Mouse (Mus musculus): ENCODE results near the gene Fam129c.

DNA sequence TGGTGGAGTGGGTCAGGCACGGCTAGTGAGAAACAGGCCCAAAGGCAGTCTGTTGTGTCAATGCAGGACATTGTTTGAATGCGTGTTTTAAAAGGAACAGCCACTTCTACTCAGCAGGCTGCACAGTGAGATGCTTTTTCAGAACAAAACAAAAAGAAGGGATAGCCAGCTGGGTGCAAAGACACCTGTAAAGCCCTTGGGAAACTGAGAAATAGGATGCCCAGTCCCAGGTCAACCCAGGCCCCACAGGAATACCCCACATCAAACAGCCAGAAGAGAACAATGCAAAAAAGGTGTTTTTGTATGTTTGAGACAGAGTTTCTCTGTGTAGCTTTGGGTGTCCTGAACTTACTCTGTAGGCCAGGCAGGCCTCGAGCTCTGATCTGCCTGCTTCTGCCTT is 8.7 kb upstream of the Fam129c start:
- TF ChIP-seq POLR2A (IDR thresholded peaks at IDR 0.05; ENCODE audit: borderline replicate concordance, extremely low read depth, insufficient read depth, insufficient read length, poor library complexity, severe bottlenecking): no peak
- no peak for TF ChIP-seq CTCF (IDR thresholded peaks at IDR 0.05; ENCODE audit: borderline replicate concordance, extremely low read depth, insufficient read depth, insufficient read length)

Data from brain, embryonic 14.5 days (tissue).